Mouse (Mus musculus): ENCODE data around the gene Rmdn3. TPM values are rescaled to one million over a fixed set of nuclear protein-coding genes. Genes with fewer than 3 reads are reported as not detected.

The Rmdn3 gene
- total RNA-seq, 2 experiments from 2014 or later, result 53.4 to 58.1 TPM

GRCm38 (mm10) chr2:119171574-119171973, 14.7 kb upstream of the Rmdn3 start:
- DNase-seq (ENCODE audit: low spot score in 2 of 2), result no peak
- intact Hi-C loops (cut with DNase I), result no loop called here

GRCm38 (mm10) chr2:119170282-119170681, 13.4 kb upstream of the Rmdn3 start:
- no peak for DNase-seq (ENCODE audit: low spot score in 2 of 2)
- intact Hi-C loops (cut with DNase I), result no loop called here

- intact Hi-C loops (cut with DNase I), result no loop called here
- no peak for DNase-seq (ENCODE audit: low spot score in 2 of 2)
Observed at GRCm38 (mm10) chr2:119167866-119168256, 11.0 kb upstream of the Rmdn3 start.

- DNase-seq (ENCODE audit: low spot score in 2 of 2), result peak; percentile 29 to 32
- intact Hi-C loops (cut with DNase I), result no loop called here
Observed at GRCm38 (mm10) chr2:119166901-119167865, 10.3 kb upstream of the Rmdn3 start, which contains the start of gene Gchfr. Gchfr (plus strand) TSS chr2:119167773.

GRCm38 (mm10) chr2:119165401-119165800, 8.6 kb upstream of the Rmdn3 start:
- intact Hi-C loops (cut with DNase I), result no loop called here
- no peak for DNase-seq (ENCODE audit: low spot score in 2 of 2)

GRCm38 (mm10) chr2:119163999-119164398, 7.2 kb upstream of the Rmdn3 start:
- intact Hi-C loops (cut with DNase I), result no loop called here
- DNase-seq (ENCODE audit: low spot score in 2 of 2), result no peak

GRCm38 (mm10) chr2:119163135-119163534, 6.3 kb upstream of the Rmdn3 start:
- no peak for DNase-seq (ENCODE audit: low spot score in 2 of 2)
- intact Hi-C loops (cut with DNase I), result no loop called here

- DNase-seq (ENCODE audit: low spot score in 2 of 2), result no peak
- intact Hi-C loops (cut with DNase I), result no loop called here
Observed at GRCm38 (mm10) chr2:119161247-119161646, 4.4 kb upstream of the Rmdn3 start.

- intact Hi-C loops (cut with DNase I), result no loop called here
Observed at GRCm38 (mm10) chr2:119157836-119158235, 1.0 kb upstream of the Rmdn3 start.

GRCm38 (mm10) chr2:119156081-119156680, 653 bp downstream of the Rmdn3 start:
- DNase-seq (ENCODE audit: low spot score in 2 of 2), result no peak
- intact Hi-C loops (cut with DNase I), result no loop called here

More at GRCm38 (mm10) chr2:119157836-119158235, 1.0 kb upstream of the Rmdn3 start:
- no peak for DNase-seq (ENCODE audit: low spot score in 2 of 2)

- intact Hi-C loops (cut with DNase I), result no loop called here
- DNase-seq (ENCODE audit: low spot score in 2 of 2), result no peak
Observed at GRCm38 (mm10) chr2:119155388-119155787, 1.4 kb downstream of the Rmdn3 start.

- no peak for DNase-seq (ENCODE audit: low spot score in 2 of 2)
- intact Hi-C loops (cut with DNase I), result no loop called here
Observed at GRCm38 (mm10) chr2:119154683-119155082, 2.2 kb downstream of the Rmdn3 start.

GRCm38 (mm10) chr2:119152255-119152654, 4.6 kb downstream of the Rmdn3 start:
- no peak for DNase-seq (ENCODE audit: low spot score in 2 of 2)
- intact Hi-C loops (cut with DNase I), result no loop called here

- DNase-seq (ENCODE audit: low spot score in 2 of 2), result peak; percentile 38 to 46
- intact Hi-C loops (cut with DNase I), result no loop called here
Observed at GRCm38 (mm10) chr2:119147775-119148174, 9.1 kb downstream of the Rmdn3 start.

GRCm38 (mm10) chr2:119147160-119147678, 9.6 kb downstream of the Rmdn3 start:
- intact Hi-C loops (cut with DNase I), result no loop called here
- DNase-seq (ENCODE audit: low spot score in 2 of 2), result peak in 1 of 2 experiments; percentile 17

- intact Hi-C loops (cut with DNase I), result no loop called here
- DNase-seq (ENCODE audit: low spot score in 2 of 2), result no peak
Observed at GRCm38 (mm10) chr2:119146435-119146834, 10.4 kb downstream of the Rmdn3 start.

GRCm38 (mm10) chr2:119145199-119145598, 11.6 kb downstream of the Rmdn3 start:
- intact Hi-C loops (cut with DNase I), result no loop called here

GRCm38 (mm10) chr2:119136346-119136898, 20.4 kb downstream of the Rmdn3 start:
- no peak for DNase-seq (ENCODE audit: low spot score in 2 of 2)
- intact Hi-C loops (cut with DNase I), result no loop called here

More at GRCm38 (mm10) chr2:119145199-119145598, 11.6 kb downstream of the Rmdn3 start:
- DNase-seq (ENCODE audit: low spot score in 2 of 2), result no peak

GRCm38 (mm10) chr2:119113121-119113925, 43.5 kb downstream of the Rmdn3 start:
- DNase-seq (ENCODE audit: low spot score in 2 of 2), result no peak
- intact Hi-C loops (cut with DNase I), result loop anchor here (5.0 kb wide), 1 partner anchor 76 kb away; no protein-coding TSS in a partner anchor
